Mouse (Mus musculus): ENCODE measurements around the gene Hic1.

The Hic1 gene

DNA sequence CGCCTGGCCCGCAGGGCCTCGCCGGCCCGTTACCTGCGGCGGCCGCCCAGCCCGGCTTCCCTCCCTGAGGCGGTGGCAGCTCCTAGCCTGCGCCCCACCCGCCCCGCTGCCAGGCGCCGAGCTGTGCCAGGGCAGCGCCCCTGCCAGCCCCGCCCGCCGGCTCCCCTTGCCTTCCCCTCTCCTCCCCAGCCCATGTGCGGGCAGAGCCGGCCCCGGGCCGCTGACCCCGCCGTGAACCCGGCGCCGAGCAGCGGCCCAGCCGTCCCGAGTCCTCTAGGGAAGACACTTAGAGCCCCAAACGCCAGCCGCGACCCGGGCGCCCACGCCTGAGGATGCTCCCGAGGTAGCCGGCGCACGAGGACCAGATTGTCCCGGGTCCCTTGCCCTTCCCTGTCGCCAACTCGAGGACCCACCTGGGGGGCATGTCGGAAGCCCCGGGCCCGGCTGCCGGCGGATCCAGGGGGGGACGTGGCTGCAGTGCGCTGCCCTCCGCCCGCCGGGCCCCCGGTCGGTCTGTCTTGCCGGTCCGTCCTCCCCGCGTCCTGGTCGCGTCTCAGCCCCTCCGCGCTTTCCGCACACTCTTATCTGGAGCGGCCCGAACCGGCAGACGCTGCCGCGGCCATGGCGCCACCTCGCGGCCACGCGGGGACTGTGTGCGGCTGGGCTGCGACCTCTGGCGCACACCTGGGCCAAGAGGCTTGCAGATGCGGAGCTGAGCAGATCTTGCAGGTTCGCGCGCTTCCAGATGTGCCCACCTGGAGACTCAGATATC, 543 bp downstream of the Hic1 start:
- no peak for DNase-seq (ENCODE audit: extremely low spot score, low read depth, low spot score)

DNA sequence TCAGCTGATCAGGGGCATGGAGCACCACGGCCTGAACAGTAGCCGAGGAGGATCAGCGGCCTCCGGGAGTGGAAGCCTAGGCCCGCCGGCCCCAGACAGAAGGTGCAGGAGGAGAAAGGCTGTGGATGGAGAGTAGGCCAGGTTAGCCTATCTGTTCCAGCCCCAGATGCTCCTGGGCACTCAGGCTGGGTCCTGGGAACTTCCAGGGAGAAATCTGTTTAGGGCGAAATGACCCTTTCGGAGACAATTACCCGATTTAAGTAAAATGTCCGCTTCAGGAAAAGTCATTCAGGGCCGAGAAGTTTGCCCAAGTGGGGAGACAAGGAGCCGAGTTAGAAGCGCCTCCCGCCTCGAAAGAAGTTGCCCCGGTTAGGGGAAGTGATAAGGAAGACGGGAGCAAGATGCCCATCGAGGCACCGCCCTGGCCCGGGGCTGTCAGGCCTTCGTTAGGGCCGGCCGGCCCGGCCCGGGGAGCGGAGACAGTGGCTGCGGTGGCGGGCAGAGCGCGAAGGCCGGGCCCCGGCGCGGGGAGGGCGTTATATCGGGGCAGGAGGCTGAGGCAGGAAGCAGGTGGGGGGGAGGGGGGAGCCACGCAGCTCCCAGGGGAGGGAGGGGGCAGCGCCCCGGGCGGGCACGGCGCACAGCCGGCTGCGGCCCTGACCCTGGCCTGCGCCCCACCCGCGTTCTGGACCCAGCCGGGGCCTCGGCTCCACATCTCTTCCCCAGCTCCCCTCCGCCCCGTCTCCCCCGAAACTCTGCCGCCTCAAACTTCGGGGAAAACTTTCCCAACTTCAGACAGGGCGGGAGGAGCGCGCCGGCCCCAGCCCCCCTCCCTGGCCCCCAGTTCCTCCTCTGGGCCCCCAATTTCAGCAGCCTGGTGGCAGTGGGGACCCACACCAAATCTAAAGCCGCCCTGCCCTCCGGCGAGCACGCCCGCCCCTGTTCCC, 1.4 kb downstream of the Hic1 start:
- DNase-seq (ENCODE audit: extremely low spot score, low read depth, low spot score) = no peak

DNA sequence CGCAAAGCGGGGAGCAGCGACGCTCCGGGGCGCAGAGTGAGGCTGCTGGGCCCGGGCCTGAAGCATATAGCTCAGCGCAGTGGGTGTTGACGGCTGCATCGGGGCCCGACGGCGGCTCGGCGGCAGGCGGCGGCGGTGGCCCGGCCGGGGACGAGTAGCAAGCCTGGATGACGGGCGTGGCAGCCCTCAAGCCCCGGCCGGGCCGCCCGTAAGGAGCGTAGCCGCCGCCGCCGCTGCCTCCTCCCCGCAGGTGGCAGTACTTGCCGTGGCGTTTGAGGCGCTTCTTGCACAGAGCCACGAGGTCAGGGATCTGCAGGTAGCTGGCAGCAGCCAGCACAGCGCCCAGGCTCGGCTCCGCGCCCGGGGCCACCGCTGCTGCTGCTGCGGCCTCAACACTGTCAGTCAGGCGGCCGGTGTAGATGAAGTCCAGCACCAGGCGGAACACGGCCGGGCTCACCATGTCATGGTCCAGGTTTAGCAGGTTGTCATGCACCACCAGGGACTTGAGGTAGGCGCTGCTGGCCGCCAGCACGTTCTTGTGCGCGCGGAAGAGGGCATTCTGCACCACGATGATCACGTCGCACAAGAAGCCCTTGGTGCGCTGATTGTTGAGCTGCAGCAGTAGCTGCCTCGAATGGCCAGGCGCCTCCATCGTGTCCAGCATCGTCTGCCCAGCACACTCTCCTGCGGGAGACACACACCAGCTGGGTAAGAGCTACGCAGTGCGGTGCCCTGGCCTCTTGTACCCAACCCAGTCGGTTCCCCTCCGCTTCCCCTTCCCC, 2.3 kb downstream of the Hic1 start:
- DNase-seq (ENCODE audit: extremely low spot score, low read depth, low spot score) = no peak

DNA sequence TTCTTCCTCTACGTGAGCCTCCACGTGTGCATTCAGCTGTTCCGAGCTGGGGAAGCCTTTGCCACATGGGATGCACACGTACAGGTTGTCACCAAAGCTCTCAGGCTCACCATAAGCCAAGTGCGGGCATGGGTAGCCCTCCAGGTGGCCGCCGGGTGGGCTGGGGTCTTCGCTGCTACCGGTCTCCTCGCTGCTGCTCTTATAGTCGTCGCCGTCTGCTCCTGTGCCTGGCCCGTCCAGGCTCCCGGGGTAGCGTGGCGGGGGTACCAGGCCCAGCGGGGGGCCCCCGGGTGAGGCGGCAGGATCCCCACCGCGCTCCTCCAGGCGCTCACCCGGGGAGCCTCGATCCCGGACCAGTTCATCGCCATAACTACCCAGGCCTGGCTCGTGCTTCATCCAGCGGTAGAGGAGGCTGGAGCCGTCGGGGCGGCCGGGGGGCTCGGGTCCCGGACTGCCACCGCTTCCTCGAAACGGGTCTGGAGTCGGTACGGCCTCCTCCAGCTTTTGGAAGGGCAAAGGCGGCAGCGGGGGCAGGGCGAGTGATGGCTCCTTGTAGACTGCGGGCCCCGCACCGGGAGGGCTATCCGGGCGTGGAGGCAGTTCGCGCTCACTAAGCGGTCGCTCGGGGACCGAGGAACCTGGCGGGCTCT, 3.0 kb downstream of the Hic1 start:
- DNase-seq (ENCODE audit: extremely low spot score, low read depth, low spot score) = no peak

DNA sequence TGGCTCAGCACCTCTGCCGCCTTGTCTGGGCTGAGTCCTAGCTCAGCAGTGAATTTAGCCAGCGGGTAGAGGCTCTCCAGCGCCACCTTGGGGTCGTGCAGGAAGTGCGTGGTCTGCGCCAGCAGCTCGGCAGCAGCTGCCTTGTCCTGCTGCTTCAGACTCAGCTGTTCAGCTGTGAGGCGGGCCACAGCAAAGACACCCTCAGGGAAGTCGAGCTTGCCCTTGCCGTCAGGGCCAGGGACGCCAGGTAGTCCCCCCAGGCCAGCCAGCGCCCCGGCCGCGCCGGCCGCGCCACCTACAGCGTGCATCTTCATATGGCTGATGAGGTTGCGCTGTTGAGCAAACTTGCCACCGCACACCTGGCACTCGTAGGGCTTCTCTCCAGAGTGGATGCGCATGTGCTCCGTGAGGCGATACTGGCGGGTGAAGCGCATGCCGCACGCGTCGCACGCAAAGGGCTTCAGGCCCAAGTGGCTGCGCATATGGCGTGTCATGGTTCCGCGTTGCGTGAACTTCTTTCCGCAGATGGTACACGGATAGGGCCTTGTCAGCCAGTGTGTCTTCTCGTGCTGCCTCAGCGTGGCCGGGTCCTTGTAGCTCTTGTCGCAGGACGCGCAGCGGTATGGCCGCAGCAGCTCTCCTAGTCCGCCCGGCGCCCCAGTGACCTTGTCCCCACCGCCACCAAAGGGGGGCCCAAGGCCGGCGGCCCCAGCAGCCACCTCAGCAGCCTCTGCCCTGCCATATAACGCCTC, 3.7 kb downstream of the Hic1 start:
- DNase-seq (ENCODE audit: extremely low spot score, low read depth, low spot score) = no peak

DNA sequence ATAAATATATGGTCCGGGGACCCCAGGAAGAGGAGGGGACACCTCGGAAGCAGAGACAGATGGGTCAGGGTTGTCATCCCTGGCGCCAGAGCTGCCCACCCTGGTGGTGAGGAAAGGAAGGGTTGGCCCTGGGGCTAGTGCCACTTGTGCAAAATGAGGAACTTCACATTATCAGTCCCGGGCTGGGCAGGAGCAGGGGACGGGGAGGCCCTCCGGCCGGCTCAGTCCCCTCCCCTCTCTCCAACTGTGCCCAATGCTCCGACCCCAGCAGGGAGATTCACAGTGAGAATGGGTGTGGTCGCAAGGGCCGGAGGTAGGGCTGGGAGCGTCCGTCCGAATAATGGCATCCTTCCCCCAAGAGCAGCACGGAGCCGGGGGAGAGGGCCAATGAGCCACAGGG, 4.6 kb downstream of the Hic1 start:
- DNase-seq (ENCODE audit: extremely low spot score, low read depth, low spot score) = no peak

DNA sequence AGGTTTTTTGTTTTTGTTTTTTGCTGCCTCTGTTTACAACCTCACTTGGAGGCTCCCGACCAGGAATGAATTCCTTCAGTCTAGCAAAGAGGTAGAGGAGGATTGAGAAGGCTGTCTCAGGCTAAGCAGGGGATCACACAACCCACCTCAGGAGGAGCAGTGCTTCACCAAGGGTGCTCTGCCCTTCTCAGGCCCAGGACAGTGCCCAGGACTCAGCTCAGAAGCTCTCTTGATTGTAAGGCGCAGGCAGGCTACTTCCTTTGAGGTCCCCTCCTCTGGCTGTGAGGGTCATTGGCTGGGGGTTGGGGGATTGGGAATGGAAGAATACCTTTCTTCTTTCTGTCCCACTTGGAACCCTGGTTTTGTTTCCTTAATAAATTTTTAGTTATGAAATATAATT, 5.3 kb downstream of the Hic1 start:
- no peak for DNase-seq (ENCODE audit: extremely low spot score, low read depth, low spot score)

DNA sequence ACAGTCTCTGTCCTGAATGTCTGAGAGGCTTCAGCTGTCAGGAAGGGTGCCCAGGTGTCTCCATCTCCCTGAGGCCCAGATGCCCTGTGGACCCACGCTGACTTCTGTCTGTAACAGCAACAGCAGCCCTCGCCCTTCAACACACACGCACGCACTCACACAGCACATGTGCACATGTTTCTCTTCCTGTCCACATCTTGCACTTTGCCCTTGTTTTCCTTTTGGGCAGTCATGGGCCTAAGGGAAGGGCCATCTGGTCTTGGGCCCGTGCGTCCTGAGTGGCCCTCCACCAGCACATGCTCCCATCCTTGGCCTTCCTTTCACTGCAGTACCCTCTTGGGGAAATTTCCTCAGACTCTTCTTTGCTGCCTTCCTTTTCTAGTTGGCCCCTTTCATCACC, 5.9 kb downstream of the Hic1 start:
- DNase-seq (ENCODE audit: extremely low spot score, low read depth, low spot score) = no peak

DNA sequence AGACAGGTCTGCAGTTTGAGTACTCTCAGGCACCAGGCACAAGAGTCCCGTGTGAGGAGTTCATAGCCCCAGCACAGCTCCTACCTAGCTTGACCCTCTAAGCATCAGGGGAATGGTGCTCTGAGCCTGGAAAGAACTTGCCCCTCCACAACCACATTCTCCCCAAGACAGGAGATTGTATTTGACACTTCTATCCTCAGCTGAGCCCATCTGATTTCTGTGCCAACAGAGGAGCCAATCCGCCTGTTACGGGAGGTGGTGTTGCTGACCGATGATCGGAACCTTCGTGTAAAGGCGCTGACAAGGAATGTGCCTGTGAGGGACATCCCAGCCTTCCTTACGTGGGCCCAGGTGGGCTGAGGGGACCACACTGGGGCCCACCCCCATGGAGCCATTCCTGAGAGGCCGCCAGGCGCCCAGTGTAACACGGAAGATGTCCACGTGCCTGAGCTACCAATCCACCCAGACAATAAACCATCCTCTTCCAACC, 6.7 kb downstream of the Hic1 start:
- no peak for DNase-seq (ENCODE audit: extremely low spot score, low read depth, low spot score)

DNA sequence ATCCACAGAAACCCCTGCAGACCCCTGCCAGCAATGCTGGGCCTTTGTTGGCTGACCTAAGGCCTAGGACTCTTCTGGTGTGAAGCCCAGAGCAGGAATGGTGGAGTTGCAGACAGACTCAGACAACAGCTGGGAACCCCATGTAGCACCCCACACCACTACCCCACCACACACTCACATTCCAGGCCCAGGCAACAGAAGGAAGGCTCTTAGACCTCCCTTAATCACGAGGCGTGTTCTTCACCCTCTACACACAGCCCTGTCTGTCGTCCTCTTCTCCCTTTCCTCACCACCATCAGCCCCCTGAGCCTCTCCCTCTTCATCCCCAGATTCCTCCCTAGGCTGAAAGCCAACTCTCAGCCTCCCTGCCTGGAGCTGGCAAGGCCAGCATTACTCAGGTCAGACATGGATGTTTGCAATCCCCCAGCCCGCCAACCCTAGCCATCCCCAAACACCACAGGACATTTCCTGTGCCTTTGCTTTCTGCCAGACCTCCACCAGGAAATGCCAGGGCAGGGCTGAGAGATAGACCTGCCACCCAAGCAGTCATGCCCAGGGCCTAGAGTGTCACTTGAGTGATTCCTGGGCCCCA, 7.8 kb downstream of the Hic1 start:
- no peak for DNase-seq (ENCODE audit: extremely low spot score, low read depth, low spot score)

DNA sequence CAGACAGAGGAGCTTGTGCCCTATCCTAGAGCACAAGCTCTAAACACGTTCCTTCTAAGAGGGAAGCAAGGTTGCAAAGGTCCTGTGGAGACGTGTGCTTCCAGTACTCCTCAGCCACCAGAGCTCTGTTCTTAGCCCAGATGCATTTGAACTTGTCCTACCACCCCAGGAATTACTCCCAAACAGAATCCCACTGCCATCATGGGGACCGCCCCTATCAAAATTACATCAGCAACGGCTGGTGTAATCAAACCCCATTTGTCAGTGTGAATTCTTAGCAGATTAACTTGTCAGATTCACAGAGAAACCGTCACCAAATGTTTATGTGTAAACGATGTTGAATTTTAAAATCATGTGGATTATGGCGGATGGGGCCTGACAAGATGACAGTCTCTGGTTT, 8.4 kb downstream of the Hic1 start:
- DNase-seq (ENCODE audit: extremely low spot score, low read depth, low spot score) = no peak

DNA sequence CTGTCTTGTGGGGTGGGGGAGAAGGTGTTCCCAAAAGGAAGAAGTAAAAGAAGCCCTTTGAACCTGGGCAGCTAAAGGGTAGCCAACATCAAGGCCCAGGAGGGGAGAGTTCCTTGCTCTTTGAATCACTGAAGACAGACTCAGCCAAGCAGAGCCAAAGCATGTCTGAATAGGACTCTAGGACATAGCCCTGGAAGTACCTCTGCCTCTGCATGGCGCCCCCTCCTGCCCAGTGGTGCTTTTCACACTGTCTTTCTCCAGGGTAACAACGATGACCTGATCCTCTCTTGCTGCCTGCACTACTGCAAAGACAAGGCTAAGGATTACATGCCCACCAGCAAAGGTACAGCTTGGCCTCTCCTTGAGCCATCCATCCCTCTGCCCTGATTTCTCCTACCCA, 9.8 kb downstream of the Hic1 start:
- no peak for DNase-seq (ENCODE audit: extremely low spot score, low read depth, low spot score)

DNA sequence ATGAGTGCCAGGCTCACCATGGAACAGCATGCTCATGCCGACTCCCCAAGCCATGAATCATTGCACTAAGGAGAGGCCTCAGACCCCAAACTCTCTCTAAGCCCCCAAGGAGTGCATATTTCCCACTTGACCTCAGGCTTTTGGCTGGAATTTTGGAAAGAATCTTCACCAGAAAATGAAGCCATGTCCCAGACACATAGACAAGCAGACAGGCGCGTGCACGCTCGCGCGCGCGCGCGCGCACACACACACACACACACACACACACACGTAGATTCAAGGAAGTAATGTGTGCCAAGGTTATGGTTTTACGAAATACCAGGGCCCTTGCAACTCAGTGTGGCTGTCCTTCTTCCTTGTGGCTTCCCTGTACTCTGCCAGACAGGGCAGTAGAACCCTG, 10.9 kb downstream of the Hic1 start:
- DNase-seq (ENCODE audit: extremely low spot score, low read depth, low spot score) = no peak

DNA sequence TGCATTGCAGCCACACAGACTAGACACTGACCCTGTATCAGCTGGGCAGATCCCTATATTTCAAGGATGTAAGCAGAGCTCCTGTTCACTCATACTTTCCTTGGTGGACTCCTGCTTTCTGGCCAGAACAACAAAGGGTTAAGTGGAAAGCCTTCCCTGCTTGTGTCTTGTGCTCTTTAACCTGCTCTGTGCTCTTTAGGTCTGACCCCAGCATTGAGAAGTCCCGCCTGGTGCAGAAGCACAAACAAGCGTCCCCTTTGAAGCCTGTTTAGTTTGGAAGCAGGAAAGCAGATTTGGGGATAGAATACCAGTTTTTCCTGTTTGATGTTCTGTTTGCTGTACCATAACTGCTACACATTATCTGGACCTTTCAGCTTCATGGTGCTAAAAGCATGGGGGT, 11.4 kb downstream of the Hic1 start:
- no peak for DNase-seq (ENCODE audit: extremely low spot score, low read depth, low spot score)

DNA sequence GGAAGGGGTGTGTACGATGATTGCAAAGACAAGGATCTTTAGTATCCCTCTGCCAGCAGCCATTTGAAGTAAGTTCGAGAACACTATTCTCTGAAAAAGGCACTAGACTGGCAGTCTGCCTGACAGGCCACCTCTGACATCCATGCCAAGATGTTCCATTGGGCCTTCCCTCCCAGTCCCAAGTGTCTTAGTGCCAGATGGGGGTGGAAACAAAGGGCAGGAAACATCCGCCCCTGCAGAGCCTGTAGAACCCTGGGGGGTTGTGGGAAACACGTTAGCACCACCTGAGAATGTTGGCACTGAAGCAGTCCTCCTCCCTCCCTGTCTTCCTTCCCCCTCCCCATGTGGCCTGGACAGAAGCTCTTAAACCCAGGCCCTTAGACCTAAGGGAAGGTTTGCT, 12.3 kb downstream of the Hic1 start:
- no peak for DNase-seq (ENCODE audit: extremely low spot score, low read depth, low spot score)

DNA sequence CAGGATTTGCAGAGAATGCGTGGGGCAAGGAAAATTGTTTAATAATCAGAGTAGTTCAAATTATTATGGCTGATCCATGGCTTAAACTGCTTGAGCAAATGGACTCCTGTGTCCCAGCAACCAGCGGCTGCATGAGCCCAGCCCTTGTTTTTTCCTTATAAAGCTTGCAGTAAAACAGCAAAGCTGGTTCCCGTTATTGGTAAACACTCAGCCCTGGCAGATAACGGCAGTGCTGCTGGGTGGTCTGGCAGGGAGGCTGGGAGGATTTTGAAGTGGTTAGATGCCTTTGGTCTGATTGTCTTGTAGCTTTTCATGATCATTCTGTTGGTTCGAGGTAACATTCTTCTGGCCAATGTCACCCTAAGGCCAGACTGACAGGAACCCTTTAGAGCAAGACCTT, 12.9 kb downstream of the Hic1 start:
- DNase-seq (ENCODE audit: extremely low spot score, low read depth, low spot score) = no peak

DNA sequence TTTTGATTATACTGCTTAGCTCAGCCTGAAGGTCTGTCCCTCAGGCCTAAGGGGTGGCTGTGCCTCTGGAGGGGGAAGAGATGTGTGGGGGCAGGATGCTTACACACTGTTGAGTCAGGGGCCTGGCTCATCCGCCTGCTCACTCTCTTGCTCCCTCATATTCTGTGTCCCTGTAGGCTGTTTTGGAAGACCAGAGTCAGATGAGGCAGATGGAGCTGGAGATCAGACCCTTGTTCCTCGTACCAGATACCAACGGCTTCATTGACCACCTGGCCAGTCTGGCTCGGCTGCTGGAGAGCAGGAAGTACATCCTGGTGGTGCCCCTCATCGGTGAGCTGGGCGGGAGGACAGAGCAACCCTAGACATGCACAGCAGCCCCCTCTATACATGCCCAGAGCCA, 13.3 kb downstream of the Hic1 start:
- DNase-seq (ENCODE audit: extremely low spot score, low read depth, low spot score) = no peak

DNA sequence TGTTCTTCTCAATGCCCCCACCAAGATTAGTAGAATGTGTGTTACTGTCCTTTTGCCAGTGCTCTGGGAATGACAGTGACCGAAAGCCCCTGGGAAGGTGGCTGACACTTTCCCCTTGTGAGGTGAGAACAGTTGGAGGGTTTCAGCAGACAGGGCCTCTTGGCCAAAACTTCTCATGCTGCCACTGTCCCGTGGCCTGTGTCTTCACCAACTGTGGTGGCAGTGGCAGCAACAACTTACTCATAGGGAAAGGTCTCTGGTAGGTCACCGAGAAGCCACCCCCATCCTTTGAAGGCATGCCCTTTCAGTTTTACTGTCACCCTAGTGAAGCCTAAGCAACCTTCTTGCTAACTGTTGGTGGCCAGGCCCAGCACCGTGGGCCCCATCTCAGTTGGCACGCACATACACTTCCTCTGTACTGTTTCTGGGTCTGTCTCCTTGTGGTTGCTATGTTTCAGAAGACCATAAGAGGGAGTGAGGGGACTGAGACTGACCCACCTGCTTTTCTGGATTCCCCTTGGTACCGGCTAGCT, 15.2 kb downstream of the Hic1 start:
- DNase-seq (ENCODE audit: extremely low spot score, low read depth, low spot score) = no peak

All from hindlimb bud, embryonic 11.5 days (tissue).